Mouse (Mus musculus) cortical plate, adult 2 months (tissue): ENCODE measurements around the gene Capn8.

Experiments
- CTCF ChIP-seq: fragments of 200-500 bp; IDR thresholded peaks from 2 replicates; pipeline ENCODE4 v1.5.1; 2011; ENCODE audit warnings: mild to moderate bottlenecking, control low read depth, low read length; ENCODE audit not compliant: insufficient read depth; ENCODE audit errors: extremely low read depth
- POLR2A ChIP-seq: fragments of 200-500 bp; IDR thresholded peaks from 2 replicates; pipeline ENCODE4 v1.6.1; 2011; ENCODE audit warnings: mild to moderate bottlenecking, low read length, control low read depth; ENCODE audit not compliant: insufficient read depth; ENCODE audit errors: extremely low read depth

- no peak for TF ChIP-seq CTCF
- TF ChIP-seq POLR2A: no peak
Measured at GRCm38 (mm10) chr1:182542110-182542509, 22.7 kb upstream of the Capn8 start.
